Mouse (Mus musculus): ENCODE measurements around the gene Klk1b3.
"Not testable (repeated sequence)": the region's sequence is repeated elsewhere in the genome, so short reads cannot be mapped to it uniquely, and the experiment has no call there.

Klk1b3 gene

DNA sequence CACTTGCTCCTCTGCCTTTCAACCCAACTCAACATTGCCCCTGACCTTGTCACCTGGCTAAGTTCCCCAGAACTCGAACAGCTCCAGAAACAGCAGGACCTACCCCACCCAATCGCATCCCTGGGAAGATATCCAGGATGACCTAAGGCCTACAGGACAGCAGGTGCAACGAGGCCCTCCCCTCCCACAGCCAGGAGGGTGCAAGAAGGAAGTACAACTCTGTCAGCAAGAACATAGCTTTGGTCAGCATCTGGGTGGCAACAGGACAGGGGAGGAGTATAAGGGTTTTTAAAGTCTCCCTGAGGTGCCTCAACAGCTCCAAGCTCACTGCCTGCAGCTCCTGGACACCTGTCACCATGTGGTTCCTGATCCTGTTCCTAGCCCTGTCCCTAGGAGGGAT is at the start of gene Klk1b3:
Klk1b3 (plus strand) TSS at position 301 of the 400 bp plus-strand sequence.
- no peak for DNase-seq

DNA sequence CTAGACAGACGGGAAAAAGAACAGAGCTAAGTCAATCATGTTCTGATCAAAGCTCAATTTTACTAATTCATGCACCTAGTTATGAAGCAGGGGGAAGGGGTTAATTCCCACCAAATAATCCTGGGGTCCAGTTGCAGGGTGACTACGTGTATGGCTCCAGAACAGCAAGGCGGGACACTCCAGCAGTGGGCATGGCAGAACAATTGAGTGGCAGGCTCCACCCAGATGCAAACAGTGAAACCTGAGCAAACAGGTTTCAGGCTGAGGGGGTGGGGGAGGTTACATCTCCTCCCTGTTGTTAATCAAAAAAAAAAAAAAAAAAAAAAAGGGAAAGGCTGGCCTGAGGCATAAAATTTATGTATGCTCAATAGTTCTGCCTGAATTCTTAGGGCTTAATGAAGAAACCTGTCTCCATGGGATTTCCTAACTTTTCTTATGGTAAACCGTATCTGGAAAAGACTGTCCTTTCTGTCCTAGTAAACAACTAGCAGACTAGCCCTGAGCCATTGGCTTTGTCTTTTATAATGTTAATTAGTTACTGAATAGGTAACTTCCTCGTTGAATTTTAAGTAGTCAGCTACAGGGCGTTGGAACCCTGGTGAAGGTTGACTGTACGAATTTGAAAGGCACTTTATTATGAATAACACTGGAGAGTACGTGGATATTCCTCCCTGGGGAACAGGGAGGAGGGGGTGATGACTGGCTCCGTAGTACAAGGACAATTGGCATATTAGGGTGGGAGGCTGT is 18.5 kb upstream of the Klk1b3 start:
- peak; percentile 78 for DNase-seq

DNA sequence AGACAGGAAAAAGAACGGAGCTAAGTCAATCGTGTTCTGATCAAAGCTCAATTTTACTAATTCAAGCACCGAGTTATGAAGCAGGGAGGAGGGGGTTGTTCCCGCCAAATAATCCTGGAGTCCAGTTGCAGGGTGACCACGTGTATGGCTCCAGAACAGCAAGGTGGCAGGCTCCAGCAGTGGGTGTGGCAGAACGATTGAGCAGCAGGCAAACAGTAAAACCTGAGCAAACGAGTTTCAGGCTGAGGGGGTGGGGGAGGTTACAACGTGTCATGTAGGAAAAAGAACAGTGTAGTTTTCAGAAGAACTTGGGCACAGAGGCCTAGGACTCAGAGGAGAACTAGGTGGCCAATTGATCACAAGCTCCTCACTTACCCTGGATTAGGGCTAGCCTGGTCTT is 11.5 kb upstream of the Klk1b3 start:
- DNase-seq, result peak; percentile 26

DNA sequence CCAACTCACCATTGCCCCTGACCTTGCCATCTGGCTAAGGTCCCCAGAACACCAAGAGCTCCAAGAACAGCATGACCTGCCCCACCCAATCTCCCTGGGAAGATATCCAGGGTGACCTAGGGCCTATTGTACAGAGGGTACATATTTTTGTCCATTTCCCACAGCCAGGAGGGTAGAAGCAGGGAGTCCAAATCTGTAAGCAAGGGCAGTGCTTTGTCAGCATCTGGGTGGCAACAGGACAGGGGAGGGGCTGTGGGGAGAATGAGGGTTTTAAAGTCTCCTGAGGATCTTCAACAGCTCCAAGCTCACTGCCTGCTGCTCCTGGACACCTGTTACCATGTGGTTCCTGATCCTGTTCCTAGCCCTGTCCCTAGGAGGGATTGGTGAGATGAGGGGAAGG is 10.1 kb upstream of the Klk1b3 start, which contains the start of gene Klk1b24:
Klk1b24 (plus strand) TSS at position 301 of the 400 bp plus-strand sequence.
- DNase-seq, result not testable (repeated sequence)

DNA sequence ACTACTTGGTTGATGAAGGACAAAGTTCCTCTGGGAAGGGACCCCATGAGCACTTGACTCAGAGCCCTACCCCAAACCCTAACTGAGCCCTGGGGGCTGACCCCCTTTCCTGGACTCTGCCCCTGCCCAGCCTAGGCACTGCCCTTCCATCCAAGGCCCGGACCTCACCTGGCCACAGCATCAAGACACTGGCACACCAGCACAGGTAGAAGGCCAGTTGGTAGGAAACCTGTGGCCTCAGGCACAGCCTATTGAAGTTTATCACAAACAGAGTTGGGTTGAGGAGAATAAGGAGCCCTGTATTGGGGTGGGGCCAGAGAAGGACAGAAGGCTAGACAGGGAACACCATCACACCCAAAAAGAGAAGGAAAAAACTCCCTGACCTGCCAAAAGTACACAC is 4.5 kb upstream of the Klk1b3 start:
- not testable (repeated sequence) for DNase-seq

DNA sequence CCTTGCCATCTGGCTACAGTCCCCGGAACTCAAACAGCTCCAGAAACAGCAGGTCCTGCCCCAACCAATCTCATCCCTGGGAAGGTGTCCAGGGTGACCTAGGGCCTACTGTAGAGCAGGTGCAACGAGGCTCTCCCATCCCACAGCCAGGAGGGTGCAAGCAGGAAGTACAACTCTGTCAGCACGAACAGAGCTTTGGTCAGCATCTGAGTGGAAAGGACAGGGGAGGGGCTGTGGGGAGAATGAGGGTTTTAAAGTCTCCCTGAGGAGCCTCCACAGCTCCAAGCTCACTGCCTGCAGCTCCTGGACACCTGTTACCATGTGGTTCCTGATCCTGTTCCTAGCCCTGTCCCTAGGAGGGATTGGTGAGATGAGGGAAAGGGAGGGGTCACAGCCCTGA is 9.1 kb downstream of the Klk1b3 start, which contains the start of gene Klk1b4:
Klk1b4 (plus strand) TSS at position 301 of the 400 bp plus-strand sequence.
- DNase-seq, result not testable (repeated sequence)

DNA sequence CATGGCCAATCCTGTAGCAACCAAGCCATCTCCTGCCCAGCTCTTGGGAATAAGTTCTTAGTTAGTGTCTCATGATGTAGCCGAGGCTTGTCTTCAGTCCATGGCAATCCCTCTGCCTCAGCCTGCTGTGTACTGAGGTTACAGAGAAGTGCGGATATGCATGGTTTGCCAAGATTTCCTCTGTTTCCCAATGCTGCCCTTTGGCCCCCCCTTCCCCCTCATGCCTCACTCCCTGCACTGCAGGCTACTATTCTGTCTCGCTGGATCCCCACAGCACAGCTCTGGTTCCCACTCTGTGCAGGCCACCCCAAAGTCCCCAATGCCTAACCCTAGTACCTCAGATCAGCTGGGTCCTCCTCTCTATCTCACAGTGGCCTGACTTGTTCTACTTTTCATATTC is 10.3 kb downstream of the Klk1b3 start:
- DNase-seq, result no peak

DNA sequence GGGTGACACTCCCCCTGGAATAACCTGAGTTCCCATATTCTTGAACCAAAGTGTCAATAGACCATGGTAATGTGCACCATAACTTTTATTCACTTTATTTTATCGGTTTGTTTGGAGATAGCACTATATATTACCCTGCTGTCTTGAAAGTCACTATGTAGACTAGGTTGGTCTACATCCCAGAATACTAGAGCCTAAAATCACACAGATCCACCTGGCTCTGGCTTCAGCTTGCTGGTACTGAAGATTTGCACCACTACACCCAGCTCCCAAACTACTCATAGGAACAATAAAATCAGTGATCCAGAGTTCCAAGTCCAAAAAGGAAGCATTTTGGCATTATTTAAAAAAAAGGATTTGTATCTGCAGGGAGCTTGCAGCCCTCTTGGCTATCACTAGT is 17.7 kb downstream of the Klk1b3 start, which contains the start of gene Klk1b5:
Klk1b5 (plus strand) TSS at position 301 of the 400 bp plus-strand sequence.
- no peak for DNase-seq

DNA sequence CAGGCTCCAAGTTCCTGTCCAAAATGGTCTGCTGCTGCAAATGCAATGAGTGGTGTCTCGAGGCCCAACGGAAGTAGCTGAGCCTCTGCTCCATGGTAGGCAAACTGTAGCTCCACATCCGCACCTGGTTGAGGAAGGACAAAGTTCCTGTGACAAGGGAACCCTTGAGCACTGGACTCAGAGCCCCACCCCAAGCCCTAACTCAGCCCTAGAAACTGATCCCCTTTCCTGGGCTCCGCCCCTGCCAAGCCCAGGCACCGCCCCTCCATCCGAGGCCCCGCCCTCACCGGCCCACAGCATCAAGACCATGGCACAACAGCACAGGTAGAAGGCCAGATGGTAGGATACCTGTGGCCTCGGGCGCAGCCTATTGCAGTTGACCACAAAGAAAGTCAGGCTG is 23.6 kb downstream of the Klk1b3 start:
- DNase-seq, result not testable (repeated sequence)

DNA sequence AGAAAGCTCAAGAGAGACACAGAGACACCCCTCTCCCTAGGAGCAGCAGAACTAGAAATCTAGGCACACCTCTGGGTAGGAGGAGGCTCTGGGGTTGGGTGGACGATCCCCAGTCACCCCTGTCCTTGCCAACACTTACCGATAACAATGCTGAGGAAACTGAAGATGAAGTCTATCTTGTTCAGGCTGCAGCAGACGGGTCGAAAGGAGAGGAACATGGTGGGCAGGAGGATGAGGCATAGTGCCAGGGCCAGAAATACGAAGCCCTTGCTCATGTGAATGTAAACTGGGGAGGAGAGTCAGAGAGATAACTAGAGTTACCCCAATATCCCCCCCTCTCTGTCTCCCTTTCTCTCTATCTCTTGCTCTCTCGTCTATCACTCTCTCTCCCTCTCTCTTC is 24.3 kb downstream of the Klk1b3 start:
- not testable (repeated sequence) for DNase-seq

DNA sequence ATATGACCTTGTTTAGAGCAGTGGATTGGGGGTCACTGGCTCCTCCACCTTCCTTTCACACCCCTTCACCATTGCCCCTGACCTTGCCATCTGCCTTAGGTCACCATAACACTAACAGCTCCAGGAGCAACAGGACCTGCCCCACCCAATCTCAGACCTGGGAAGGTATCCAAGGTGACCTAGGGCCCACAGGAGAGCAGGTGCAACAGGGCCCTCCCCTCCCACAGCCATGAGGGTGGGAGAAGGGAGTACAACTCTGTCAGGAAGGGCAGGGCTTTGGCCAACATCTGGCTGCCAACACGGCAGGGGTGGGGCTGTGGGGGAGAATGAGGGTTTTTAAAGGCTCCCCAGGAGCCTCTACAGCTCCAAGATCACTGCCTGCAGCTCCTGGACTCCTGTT is 27.1 kb downstream of the Klk1b3 start, which contains the start of gene Klk1:
Klk1 (plus strand) TSS at position 285 of the 400 bp plus-strand sequence.
- DNase-seq, result peak; percentile 69

DNA sequence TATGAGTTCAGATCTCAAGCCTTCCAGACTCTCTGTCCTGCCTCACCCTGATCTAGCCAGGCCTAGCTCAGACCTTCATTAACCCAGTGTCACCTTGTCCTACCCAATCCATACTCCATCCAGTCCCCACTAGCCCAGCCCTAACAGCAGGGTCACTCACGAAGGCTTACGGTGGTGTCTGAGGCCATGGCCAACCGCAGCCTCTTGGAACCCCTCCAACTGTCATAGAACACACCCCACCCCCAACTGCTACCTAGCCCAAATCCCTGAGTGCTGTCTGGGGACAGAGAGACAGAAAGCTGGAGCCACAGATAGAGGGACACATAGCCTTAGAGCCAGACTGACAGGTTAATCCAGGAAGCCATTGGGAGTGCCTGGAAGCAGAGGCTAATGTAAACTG is 37.9 kb downstream of the Klk1b3 start, which contains the start of gene Gm36864:
Gm36864 (plus strand) TSS at position 269 of the 400 bp plus-strand sequence.
- DNase-seq, result no peak

DNA sequence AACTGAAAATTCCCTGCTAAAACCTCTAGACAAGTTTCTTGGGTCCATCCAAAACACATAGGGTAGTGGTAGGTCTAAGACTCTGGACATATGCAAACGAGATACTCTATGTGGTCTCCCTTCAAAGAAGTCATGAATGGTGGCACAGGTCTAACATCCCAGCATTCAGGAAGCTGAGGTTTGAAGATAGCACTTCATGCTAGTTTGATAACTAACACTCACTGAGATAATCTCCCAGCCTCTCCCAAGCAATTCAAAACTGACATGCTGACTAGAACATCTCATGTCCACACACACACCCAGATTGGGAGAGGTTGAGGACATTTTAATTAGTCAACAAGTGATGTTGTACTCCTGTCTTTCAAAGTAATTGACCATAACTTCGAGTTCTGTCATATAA is 41.9 kb downstream of the Klk1b3 start:
- DNase-seq, result no peak

DNA sequence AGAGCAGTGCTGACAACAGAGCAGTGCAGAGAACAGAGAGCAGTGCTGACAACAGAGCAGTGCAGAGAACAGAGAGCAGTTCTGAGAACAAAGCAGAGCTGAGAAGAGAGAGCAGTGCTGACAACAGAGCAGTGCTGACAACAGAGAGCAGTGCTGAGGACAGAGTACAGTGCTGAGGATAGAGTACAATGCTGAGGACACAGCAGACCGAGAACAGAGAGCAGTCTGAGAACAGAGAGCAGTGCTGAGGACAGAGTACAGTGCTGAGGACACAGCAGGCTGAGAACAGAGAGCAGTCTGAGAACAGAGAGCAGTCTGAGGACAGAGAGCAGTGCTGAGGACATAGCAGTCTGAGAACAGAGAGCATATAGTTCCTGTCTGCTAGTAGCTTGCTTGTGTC is 42.7 kb downstream of the Klk1b3 start:
- DNase-seq, result peak; percentile 37

DNA sequence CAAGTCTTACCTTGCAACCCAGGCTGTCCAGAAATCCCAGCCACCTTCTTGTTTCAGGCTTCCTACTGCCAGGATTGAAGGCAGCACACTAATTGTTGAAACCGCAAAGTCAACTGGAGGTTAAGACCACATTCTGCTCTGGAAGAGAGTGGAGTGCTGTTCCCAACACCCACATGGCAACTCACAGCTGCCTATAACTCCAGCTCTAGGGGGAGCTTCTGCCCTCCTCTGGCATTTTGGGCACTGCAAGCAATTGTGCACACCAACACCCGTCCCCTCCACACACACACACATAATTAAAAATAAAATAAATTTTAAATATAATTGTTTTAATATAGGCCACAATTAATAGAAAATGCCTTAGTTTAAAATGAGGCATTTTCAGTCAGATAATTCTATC is 43.2 kb downstream of the Klk1b3 start:
- DNase-seq, result peak; percentile 36

DNA sequence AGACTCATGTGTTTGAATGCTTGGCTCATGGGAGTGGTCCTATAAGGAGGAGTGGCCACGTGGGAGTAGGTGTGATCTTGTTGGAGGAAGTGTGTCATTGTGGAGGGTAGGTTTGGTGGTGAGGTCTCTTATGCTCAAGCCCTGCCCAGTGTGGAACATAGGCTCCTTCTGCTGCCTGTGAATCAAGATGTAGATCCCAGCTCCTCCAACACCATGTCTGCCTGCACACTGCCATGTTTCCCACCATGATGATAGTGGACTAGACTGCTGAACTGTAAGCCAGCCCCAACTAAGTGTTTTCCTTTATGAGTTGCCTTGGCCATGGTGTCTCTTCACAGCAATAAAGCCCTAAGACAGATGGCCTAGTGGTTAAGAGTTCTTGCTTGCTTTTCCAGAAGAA is 46.1 kb downstream of the Klk1b3 start:
- no peak for DNase-seq

DNA sequence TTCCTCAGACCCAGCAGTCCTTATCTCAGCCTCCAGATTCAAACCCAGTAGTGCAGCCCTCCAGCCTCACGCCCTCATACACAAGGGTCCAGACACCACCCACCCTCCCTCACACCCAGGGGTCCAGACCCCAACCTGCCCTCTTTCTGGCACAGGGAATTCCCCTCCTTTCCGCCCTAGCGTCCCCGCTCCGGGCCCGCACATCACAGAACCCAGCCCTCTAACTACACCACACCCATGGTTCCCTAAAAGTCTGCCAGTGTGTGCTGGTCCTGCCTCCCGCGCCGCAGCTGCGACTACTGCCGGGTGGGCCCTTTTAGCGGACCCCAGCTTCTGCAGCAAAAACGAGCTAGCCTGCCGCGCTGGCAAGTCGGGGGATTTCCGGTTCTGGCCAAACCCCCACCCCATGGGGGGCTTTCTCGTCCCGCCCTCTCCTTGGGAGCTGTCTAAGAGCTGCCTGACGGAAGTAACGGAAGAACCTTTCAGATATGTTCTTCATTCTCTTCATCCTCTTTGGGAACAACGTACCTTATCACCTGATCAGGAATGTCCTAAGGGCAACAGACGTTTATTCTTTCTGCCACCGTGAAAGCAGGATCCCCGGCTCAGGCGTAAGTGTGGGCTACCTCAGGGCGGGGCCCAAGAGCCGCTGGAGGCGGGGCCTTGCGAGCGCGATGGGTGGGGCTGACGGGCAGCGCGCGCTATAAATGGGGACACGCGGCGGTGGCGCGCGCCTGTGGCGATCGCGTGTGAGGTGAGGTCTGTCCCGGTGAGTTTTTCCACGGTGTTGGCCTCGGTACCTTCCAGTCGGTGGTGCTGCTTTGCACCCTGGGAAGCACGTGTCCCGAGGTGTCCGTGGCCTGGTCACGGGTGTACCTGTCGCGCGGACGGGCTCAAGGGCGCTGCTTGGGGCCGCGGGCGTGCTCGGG is 48.3 kb downstream of the Klk1b3 start, which contains the start of the genes 1700028J19Rik and 2410002F23Rik:
1700028J19Rik (minus strand) TSS at position 641 of the 929 bp plus-strand sequence.
2410002F23Rik (plus strand) TSS at position 668 of the 929 bp plus-strand sequence.
- peak; percentile 95 for DNase-seq

DNA sequence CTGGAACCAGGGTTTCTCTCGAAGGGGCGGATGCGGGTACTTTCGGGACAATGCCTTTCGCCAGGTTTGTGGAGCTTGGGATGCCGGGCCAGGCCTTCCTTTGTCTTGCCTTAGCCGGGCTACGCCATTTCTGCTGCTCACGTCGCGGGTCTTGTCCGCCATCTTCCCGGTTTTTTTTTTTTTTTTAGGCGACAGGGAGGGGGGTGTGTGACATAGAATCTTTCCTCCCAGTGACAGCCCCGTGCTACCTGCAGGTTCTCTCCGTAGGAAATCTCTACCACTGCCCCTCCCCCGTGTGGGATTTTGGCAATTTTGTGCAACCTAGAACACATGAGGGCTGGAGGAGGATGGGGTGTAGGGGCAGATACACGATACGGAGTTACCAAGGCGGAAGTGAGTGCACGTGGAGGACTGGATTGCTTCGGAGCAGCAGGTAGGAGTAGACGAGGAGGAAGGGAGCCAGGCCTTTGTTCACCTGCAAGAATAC is 49.0 kb downstream of the Klk1b3 start:
- peak; percentile 52 for DNase-seq

DNA sequence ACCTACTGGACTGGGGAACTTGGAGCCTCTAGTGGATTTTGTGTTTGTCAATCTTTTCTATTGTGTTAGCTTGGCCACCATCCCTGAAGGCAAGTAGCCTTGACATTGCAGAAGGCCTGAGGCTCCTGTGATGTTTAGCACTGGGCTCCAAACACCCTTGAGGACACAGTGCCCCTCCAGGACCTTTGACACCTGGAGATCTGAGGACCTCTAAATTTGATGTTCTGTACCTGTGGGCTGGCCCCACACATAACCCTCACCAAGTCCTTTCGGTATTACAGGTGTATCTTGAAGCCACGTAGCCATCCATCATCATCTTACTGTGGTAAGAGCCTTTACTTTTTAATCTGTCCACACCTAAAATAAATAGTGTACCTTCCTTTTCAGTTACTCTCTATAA is 50.0 kb downstream of the Klk1b3 start:
- DNase-seq, result no peak

DNA sequence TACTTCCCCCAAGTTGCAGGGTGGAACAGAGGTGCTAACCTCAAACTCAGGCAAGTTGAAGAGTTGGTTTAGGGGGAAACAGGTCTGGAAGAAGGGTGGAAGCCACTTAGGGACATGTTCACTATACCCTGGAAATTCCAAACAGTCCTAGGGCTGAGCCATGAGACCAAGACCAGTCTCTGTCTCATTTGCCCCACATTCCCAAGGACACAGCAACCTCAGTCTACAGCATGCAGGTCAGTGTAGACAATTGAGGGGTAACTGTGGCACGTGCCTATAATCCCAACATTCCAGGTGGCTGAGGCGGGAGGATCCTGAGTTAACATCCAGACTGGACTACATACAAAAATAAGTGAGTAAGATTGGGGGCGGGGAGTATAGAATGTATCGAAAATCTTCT is 51.3 kb downstream of the Klk1b3 start:
- DNase-seq, result no peak

DNA sequence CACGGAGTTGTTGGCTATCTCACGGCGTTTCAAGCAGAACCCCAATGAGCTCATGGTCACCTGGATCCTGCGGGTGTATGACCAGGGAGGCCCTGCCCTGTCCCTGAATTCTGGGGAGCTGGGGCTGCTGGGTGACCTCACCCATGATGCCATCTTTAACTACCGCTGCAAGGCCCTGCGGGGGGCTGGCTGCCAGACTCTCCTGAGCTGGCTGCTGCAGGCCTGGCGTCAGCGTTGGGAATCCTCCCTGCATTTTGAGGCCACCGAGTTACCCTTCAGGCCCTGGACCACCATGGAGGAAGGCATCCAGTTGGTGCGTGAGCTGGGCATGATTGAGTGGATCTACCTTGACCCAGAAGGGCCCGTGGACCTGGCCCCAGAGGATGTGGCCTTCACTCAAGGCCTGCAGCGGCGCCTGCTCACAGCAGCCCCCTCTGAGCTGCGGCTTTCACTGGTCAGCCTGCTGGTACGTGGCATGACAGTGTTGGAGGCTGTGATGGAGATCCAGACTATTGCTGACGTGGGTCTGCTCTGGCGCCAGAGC is 52.8 kb downstream of the Klk1b3 start:
- not testable (repeated sequence) for DNase-seq
